Mouse (Mus musculus) heart, postnatal 0 days (tissue): Measurements from ENCODE around the gene Stfa2l1.
"Not testable (repeated sequence)": the region's sequence is repeated elsewhere in the genome, so short reads cannot be mapped to it uniquely, and the experiment has no call there.

ENCODE experiments used
- CTCF ChIP-seq: IDR thresholded peaks from 2 replicates; pipeline ENCODE4 v1.5.1; 2016; ENCODE audit warnings: antibody characterized with exemption, control low read depth, low read depth
- EP300 ChIP-seq: IDR thresholded peaks from 2 replicates; pipeline ENCODE4 v1.6.1; 2016; ENCODE audit warnings: antibody characterized with exemption, low read depth

DNA sequence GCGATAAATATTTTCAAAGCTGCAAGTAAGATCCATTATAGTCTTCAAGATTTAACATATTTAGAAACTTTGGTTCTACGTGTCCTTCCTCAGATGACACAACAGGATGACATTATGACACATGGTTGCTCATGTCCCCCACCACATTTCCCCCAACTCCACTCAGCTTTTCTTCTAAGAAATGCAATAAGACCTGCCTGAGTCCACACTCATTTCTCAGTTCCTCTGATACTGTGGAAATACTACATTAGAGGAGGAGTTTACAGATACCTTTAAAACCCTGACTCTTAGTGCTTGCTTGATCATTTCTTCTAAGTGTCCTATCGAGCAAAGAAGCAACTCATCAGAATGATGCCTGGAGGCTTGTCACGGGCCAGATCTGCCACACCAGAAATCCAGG lies 27.3 kb downstream of the Stfa2l1 start, which contains the start of gene Gm5483:
- not testable (repeated sequence) for TF ChIP-seq CTCF, EP300
